Mouse (Mus musculus) embryonic fibroblast, embryonic 13.5 days (primary cell): ENCODE results near the gene Il7r. TPM values are rescaled to one million over a fixed set of nuclear protein-coding genes. Genes with fewer than 3 reads are reported as not detected.
A peak's percentile ranks its signal among the peaks of the same experiment; 100 is the strongest.

Experiments
- H3K27ac ChIP-seq: 2 replicates; pipeline ENCODE4 v1.5.1; 2012; ENCODE audit warnings: low read length, control low read depth, inconsistent platforms; ENCODE audit not compliant: insufficient read depth
- H3K4me1 ChIP-seq: 2 replicates; pipeline ENCODE4 v1.6.1; 2011; ENCODE audit warnings: low read length; ENCODE audit not compliant: control insufficient read depth, insufficient read depth
- H3K4me3 ChIP-seq: 2 replicates; pipeline ENCODE4 v1.5.1; 2011; ENCODE audit warnings: mild to moderate bottlenecking, control low read depth, low read length; ENCODE audit not compliant: insufficient read depth
- CTCF ChIP-seq: IDR thresholded peaks from 2 replicates; pipeline ENCODE4 v1.5.1; 2011; ENCODE audit warnings: mild to moderate bottlenecking, control low read depth, low read length, moderate library complexity, borderline replicate concordance; ENCODE audit not compliant: insufficient read depth
- POLR2A ChIP-seq: IDR thresholded peaks from 2 replicates; pipeline ENCODE4 v1.6.1; 2011; ENCODE audit warnings: low read depth, mild to moderate bottlenecking, control low read depth, low read length, moderate library complexity
- polyA plus RNA-seq: library from polyadenylated mRNA; stranded (reverse); fragments of >200 nt; gene quantifications from 2 replicates; pipeline ENCODE4 v1.2.4, GENCODE M21; 2011; ENCODE audit warnings: low read depth; ENCODE audit not compliant: missing spikeins, insufficient read length

Gene Il7r
- polyA plus RNA-seq, 1 experiment: 0.14 TPM

DNA sequence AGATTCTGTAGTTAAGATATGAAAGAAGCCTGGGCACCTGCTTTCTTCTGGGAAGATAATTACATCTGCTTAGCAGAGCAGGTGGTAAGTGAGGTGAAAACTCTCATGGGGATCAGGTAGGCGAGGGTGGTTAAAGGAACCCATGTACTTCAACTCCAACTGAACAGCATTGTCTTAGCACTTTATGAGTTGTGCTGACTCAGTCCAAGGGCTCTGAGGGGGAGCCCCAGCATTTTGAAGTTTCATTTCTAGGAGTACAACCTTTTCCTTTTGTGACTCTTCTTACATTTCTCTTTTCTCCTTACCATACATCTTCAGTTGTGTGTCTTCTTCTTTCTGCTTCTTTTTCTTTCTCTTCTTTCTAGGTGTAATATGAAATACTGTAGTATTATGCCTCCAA is 5.2 kb upstream of the Il7r start:
- Histone ChIP-seq H3K4me3 (no peak overlapping the region), H3K4me1 (no peaks in the 10 kb centered on the region), H3K27ac (no peak overlapping the region)
- TF ChIP-seq POLR2A (no peak), CTCF (no peak)

DNA sequence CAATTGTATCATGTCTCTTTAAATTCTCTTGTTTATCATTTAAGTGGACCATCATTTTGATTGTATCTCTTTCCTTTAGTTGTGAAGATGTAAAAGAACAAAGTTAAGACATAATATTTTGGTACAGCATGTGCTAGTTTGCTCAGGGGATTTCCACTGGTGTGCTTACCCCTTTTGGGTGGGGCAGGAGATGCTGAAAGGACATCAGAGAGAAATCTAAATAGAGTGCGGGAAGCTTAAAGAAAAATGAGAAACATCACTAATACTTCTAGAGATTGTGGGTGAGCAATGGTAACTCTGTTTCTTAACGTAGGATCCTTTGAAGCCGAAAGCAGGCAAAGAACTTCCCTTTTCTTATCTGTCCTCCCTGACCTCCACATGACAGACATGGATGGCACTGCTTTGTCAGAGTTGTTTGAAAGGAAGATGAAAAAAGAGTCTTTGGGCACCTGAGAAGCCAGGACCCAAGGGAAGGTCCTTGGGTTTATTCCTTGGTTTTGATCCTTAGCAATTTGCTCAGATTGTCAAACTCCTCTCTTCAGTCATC is 3.5 kb upstream of the Il7r start:
- TF ChIP-seq POLR2A (no peak), CTCF (no peak)
- Histone ChIP-seq H3K4me1 (no peaks in the 10 kb centered on the region), H3K4me3 (no peak overlapping the region), H3K27ac (no peak overlapping the region)

DNA sequence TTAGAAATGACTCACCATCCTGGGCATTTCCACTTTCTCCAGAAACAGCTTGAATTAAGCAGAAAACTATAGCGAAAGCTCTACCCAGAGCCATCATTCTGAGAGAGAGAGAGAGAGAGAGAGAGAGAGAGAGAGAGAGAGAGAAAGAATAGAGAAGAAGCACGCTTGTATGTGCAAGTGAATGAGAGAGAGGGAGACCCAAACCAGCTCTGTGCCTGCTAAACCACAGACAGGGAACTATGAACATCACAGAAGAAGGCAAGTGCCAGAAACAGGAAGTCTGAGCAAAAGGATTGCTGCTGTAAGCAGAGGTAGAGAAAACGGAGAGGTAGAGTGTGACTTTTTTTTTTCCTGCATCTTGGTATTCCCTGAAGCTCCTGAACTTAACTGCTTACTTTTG is 330 bp downstream of the Il7r start:
- TF ChIP-seq CTCF: no peak
- TF ChIP-seq POLR2A: no peak
- H3K27ac ChIP-seq: no peak overlapping the region
- H3K4me3 ChIP-seq: no peak overlapping the region
- H3K4me1 ChIP-seq: no peaks in the 10 kb centered on the region

DNA sequence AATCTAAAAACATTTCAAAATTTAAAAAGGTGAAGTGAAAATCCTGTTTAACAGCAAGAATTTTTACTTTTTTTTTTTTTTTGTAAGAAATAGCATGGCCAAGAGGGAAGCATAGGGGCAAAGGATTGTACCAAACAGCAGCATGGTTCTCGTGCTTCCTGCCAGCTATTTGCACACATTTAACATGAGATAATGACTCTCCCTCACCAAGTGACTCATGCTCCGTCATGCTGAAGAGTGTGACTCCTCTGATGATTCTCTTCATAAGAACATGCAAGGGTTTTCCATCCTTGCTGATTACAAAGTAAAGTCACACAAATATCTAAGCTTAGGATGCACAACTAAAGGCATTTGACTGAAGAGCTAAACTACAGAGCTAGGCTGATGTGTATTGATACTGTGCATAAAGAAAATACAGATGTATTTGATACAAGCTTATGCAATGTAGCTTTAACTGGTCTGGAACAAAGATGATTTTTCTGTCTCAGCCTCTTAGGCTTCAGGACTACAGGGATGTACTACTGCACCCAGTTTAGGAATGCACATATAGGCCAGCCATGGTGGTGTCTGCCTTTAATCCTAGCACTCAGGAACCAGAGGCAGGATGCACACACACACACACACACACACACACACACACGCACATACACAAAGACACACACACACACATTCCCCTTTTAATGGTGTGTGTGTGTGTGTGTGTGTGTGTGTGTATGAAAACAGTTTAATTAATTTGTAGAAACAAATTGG is 1.6 kb downstream of the Il7r start:
- no peak overlapping the region for H3K27ac ChIP-seq
- no peak overlapping the region for H3K4me3 ChIP-seq
- 0 out of 2 replicates have a peak, but pooled peaks cover 3% of the 10 kb centered on the region for H3K4me1 ChIP-seq
- TF ChIP-seq POLR2A (no peak), CTCF (no peak)

DNA sequence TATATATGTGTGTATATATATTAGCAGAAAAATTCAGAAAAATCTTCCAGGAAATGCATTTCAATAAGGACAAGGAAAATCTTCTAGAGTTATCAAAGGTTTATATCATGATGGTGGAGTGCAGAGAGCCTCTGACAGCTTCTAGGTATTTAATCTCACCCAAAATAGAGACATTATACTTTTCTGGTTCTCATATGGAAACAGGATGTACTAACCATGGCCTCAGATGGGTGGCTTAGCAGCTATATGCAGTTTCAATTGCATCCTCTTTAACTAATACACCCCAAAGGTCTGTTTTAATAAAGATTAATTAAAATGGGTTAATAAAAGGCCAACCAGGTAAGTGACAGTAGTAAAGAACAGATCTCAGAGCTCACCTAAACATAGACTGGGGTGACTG is 3.6 kb downstream of the Il7r start:
- Histone ChIP-seq H3K4me1 (0 out of 2 replicates have a peak, but pooled peaks cover 3% of the 10 kb centered on the region), H3K27ac (no peak overlapping the region), H3K4me3 (no peak overlapping the region)
- TF ChIP-seq POLR2A: no peak
- no peak for TF ChIP-seq CTCF

DNA sequence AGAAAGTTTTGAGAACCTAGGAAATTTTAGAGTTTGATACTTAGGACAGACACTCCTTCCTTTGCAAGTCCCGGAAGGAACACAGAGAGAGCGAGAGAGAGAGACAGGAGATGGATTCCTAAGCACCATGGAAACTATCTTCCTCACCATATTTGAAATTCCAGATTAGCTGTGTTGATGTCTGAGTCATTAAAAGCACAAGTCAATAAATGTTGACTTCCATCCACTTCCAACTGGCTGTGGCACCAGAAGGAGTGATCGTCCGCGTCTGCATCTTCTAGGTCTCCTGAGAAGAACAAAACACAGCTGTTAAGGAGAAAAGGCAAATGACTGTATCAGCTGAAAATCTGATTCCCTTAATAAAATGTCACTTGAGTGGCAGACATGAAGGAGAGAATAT is 5.1 kb downstream of the Il7r start:
- H3K4me3 ChIP-seq: no peak overlapping the region
- H3K4me1 ChIP-seq: 0 out of 2 replicates have a peak, but pooled peaks cover 3% of the 10 kb centered on the region
- TF ChIP-seq CTCF: no peak
- no peak for TF ChIP-seq POLR2A
- no peak overlapping the region for H3K27ac ChIP-seq

DNA sequence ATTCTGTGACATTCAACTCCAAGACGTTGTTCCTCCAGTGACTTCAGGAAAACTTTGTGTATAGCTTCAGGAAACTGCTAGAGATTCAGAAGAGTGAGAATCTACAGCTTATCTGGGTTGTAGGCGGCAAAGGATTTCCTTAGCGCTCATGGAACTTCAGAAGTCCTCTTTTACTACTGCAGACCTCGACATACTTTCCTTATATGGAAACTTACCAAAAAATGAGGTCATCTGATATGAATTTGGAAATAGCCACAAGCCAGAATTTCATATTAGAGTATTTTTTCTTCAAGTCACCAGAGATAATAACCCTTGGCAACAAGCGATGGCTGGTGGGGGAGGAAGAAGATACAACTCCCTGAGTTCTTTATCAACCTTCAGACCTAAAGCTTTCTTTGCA is 6.0 kb downstream of the Il7r start:
- no peak for TF ChIP-seq CTCF
- TF ChIP-seq POLR2A: no peak
- H3K27ac ChIP-seq: peak overlapping the region; percentile 9; the same call in 1 of the 2 replicates
- no peak overlapping the region for H3K4me3 ChIP-seq
- 0 out of 2 replicates have a peak, but pooled peaks cover 3% of the 10 kb centered on the region for H3K4me1 ChIP-seq

DNA sequence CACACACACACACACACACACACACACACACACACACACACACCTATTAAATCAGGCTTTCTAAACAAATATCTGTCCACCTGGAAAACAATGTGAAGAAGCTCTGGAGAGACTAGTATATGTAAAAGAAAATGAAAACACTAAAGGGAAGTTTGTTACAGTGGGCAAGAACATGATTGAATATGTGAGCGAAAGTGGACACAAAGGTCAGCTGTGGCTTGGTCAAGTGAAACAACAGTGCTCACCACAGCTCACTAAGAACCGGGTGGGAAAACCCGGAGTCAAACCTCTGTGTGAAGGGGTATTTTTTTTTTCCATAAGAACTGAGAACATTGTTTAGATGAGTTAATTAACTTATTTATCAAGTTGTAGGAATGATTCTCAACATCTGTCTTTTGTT is 6.9 kb downstream of the Il7r start:
- 0 out of 2 replicates have a peak, but pooled peaks cover 3% of the 10 kb centered on the region for H3K4me1 ChIP-seq
- H3K4me3 ChIP-seq: no peak overlapping the region
- TF ChIP-seq POLR2A (no peak), CTCF (no peak)
- H3K27ac ChIP-seq: no peak overlapping the region

DNA sequence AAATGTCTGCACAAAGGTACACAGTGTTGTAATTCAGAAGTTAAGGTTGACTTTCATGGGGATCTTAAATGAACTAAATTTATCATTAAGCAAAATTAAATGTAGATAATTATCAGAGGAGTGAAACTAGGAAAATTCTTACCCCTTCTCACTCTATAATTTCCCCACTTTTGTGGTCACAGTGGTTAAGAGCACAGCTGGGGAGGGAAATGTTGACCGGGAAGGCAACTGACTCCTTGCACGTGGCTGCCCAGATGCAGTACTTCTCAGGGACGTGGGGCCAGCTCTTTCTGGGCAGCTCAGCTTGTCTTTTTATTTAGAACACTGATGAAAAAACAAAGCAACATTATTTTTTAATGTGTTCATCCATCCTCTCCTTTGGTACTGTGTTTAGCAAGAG is 37.9 kb downstream of the Il7r start:
- TF ChIP-seq POLR2A (no peak), CTCF (no peak)
- no peak overlapping the region for H3K4me3 ChIP-seq
- no peak overlapping the region for H3K27ac ChIP-seq

DNA sequence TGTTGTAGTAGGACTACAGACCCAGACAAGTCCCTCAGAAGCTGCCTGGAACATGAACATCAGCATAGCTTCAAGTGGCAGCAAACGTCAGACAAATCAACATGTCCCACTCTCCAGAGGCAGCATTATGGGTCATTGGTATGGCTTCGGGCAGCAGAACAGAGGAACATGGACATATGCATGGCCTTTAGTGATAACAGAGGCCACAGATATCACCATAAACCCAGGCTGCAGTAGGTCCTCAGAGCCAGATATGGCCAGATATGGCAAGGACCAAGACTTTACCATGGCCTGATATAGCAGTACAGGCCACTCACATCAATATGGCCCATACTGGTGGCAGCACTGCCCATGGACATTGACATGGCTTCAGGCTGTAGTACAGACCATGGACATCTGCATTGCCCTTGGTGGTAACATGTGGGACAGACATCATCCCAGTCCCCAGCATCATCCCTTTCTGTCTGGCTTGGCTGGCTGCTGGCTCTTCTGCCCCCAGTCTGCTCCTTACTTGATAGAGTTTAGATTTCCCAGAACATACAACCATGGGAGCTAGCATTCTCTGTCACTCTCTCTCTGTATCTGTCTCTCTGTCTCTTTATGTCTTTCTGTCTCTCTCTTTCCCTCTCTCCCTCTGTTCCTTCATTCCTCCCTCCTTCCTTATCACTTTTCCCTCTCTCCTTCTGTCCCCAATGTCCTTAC is 40.4 kb downstream of the Il7r start:
- Histone ChIP-seq H3K4me1 (no peaks in the 10 kb centered on the region), H3K27ac (no peak overlapping the region), H3K4me3 (no peak overlapping the region)
- no peak for TF ChIP-seq POLR2A
- TF ChIP-seq CTCF: no peak

More for the DNA sequence above, 37.9 kb downstream of the Il7r start:
- H3K4me1 ChIP-seq: no peaks in the 10 kb centered on the region
